Mouse (Mus musculus) forebrain, embryonic 14.5 days (tissue): Measurements from ENCODE around the gene Slc35e4. TPM values are rescaled to one million over a fixed set of nuclear protein-coding genes. Genes with fewer than 3 reads are reported as not detected.
A peak's percentile ranks its signal among the peaks of the same experiment; 100 is the strongest.

Experiments used
- ATAC-seq: fragments of 200-750 bp; cut with Nextera tagmentation; 2 replicates; pipeline ENCODE4 v1.8.0; 2017; ENCODE audit warnings: mild to moderate bottlenecking, moderate library complexity
- DNase-seq: peaks from one replicate; pipeline ENCODE4 v3.0.0-alpha.2; 2015; ENCODE audit warnings: low spot score
- H3K27ac ChIP-seq: fragments of 300-500 bp; sonication (generic); 2 replicates; pipeline ENCODE4 v1.5.1; 2014; ENCODE audit warnings: low read depth, mild to moderate bottlenecking, control low read depth, low read length, moderate library complexity
- H3K27me3 ChIP-seq: fragments of 300-500 bp; sonication (generic); replicated peaks from 2 replicates; pipeline ENCODE4 v1.6.1; 2014; ENCODE audit warnings: low read length, control low read depth, mixed read lengths; ENCODE audit not compliant: control insufficient read depth, insufficient read depth
- H3K36me3 ChIP-seq: fragments of 300-500 bp; sonication (generic); 2 replicates; pipeline ENCODE4 v1.6.1; 2014; ENCODE audit warnings: low read length, control low read depth; ENCODE audit not compliant: control insufficient read depth, insufficient read depth
- H3K4me1 ChIP-seq: fragments of 300-500 bp; sonication (generic); 2 replicates; pipeline ENCODE4 v1.6.1; 2014; ENCODE audit warnings: antibody characterized with exemption, low read length, control low read depth; ENCODE audit not compliant: control insufficient read depth, insufficient read depth
- H3K4me2 ChIP-seq: fragments of 300-500 bp; sonication (generic); 2 replicates; pipeline ENCODE4 v1.6.1; 2014; ENCODE audit warnings: mild to moderate bottlenecking, control low read depth, low read length
- H3K4me3 ChIP-seq: fragments of 300-500 bp; sonication (generic); 2 replicates; pipeline ENCODE4 v1.5.1; 2014; ENCODE audit warnings: low read depth, low read length, control low read depth
- H3K9ac ChIP-seq: fragments of 300-500 bp; sonication (generic); 2 replicates; pipeline ENCODE4 v1.6.1; 2014; ENCODE audit warnings: mild to moderate bottlenecking, low read length, control low read depth, moderate library complexity
- H3K9me3 ChIP-seq: fragments of 300-500 bp; sonication (generic); replicated peaks from 2 replicates; pipeline ENCODE4 v1.6.1; 2016; ENCODE audit warnings: low read length, control low read depth, mixed read lengths; ENCODE audit not compliant: control insufficient read depth
- WGBS: fragments of 180-500 bp; shearing (Covaris S2); extraction: QIAGEN DNeasy Blood & Tissue Kit; methylation state at CpG from one replicate; pipeline ENCODE4 v1.1.7; 2014; 5-methylcytosine and 5-hydroxymethylcytosine counted together
- polyA plus RNA-seq: library from polyadenylated mRNA; unstranded; fragments of >200 nt; fragmentation: Nextera tagmentation; extraction: Ambion mirVana; gene quantifications from 2 replicates; pipeline ENCODE4 v1.2.1, GENCODE M21; 2014

Gene Slc35e4
- polyA plus RNA-seq, 1 experiment from 2014 or later, result 8.0 TPM

DNA sequence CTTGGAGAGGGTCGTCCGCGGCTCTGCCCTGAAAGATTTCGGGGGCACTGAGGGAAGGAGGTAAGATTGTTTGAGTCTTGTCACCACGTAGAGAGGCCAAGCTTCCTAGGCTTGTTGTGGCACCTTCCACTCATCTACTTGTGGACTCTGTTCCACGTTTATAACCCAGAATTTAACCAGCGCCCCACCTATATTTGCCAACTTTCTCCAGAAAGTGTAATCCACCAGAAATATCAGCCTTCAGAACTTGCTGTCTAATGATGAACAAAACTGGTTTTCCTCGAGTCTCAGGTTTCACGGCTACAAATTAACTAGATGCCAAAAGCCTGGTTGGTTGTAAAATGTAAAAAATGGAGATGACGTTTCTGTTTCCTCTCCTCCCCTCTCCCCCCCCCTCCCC lies 19.0 kb downstream of the Slc35e4 start:
- H3K4me2 ChIP-seq, result peak overlapping the region; percentile 63
- H3K9me3 ChIP-seq, result no peaks in the 10 kb centered on the region
- DNase-seq (peak; percentile 36), ATAC-seq (no peak)
- peak overlapping the region; percentile 79 for H3K27ac ChIP-seq
- H3K4me1 ChIP-seq, result peaks cover 3% of the 10 kb centered on the region; the same call in 1 of the 2 replicates
- WGBS, result 3% methylated on average over 10 of the region's 10 CpGs
- H3K36me3 ChIP-seq, result peaks cover 21% of the 10 kb centered on the region
- peak overlapping the region; percentile 62 for H3K9ac ChIP-seq
- no peaks in the 10 kb centered on the region for H3K27me3 ChIP-seq
- H3K4me3 ChIP-seq, result peak overlapping the region; percentile 39

DNA sequence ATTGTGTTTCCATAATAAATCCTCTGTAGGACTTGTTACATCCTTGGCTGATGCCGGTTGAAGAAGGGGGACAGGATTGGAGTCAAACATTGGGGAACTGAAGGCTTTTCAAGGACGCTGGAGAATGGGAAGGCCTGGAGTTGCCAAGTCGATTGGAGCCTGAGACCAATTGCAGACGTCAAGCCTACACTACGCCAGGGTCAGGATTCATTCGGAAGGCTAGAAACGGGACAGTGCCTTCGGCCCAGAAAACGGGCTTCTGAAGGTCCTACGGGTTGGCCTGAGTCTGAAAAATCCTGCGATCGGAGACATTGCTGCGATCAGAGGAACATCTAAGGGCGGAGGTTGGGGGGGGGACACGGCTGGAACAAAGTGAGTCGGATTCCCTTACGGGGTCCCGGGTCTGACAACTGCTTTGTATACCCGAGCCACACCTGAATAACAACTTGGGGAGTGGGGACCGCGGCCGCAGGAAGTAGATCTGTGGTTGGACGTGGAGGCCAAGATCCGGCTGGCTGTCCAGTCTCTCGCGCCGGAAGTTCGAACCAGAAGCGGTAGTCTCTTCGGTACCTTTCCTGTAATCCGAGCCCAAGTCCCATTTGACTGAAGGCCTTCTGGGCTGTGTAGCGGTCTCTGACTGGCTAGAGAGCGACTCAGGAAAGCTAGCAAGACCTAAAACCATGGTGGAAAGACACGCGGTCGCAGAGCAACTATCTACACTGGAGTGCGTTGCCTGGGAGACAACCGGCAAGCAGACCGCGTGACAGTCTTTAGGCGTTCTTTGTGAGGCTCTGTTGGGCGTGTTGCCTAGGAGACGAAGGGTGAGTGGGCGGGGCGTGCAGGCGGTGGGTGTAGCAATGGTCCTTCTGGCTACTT lies 19.8 kb downstream of the Slc35e4 start, which contains the start of the genes 4921536K21Rik and Dusp18:
TSS of gene 4921536K21Rik (minus strand) at position 693 of the 876 bp plus-strand sequence.
TSS of gene Dusp18 (plus strand) at position 835 of the 876 bp plus-strand sequence.
- Histone ChIP-seq H3K9me3 (no peaks in the 10 kb centered on the region), H3K4me3 (peak within 1 kb of the TSS; percentile 39), H3K9ac (peak within 1 kb of the TSS; percentile 62), H3K27ac (peak within 1 kb of the TSS; percentile 79), H3K27me3 (no peaks in the 10 kb centered on the region), H3K4me2 (peak within 1 kb of the TSS; percentile 63), H3K36me3 (peaks cover 21% of the 10 kb centered on the region), H3K4me1 (peaks cover 3% of the 10 kb centered on the region; the same call in 1 of the 2 replicates)
- ATAC-seq (peak; percentile 100), DNase-seq (peak; percentile 98)
- WGBS, result 2% methylated on average over 46 of the region's 46 CpGs

DNA sequence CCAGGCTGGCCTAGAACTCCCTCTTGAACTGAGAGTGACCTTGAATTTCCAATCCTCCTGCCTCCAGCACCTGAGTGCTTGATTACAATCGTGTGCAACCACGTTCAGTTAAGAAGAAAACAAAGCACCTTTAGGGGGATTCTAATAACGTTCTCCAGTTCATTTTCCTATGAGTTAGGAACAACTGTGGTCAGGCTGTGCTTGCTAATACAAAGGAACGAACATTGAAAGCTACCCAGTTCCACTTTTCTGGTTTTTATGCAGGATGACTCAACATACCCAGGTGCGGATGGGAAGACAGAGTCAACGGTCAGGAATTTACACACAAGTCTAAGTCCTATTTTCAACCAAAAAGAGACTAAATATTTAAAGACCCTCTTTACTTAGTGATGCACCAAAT lies 20.5 kb downstream of the Slc35e4 start:
- ATAC-seq, result no peak
- no peak overlapping the region; the same call in 1 of the 2 replicates for H3K4me3 ChIP-seq
- WGBS, result 80% methylated on average over 6 of the region's 6 CpGs

DNA sequence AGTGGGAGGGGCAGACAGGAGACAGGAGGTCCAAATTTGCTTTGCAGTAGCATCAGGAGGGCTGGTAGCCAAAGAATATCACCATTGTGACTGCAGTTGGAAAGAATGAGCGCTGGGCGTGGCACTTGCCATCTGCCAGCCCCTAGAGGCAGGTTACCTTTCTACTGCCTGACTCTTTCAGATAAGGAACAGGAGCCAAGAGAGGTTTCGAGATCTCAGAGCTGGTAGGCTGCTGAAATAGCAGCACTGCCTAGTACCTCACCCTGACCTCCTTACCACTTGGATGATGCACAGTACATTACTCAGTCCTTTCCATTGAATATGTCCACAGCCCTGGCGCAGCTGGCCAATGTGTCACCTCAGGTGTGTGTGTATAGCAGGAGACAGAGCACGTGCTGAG lies 27.1 kb downstream of the Slc35e4 start:
- DNase-seq, result no peak
- Histone ChIP-seq H3K27me3 (no peaks in the 10 kb centered on the region), H3K36me3 (no peaks in the 10 kb centered on the region), H3K27ac (no peak overlapping the region), H3K4me2 (no peak overlapping the region), H3K9me3 (no peaks in the 10 kb centered on the region), H3K4me3 (no peak overlapping the region), H3K4me1 (no peaks in the 10 kb centered on the region), H3K9ac (no peak overlapping the region)
- ATAC-seq, result no peak
- 76% methylated on average over 5 of the region's 5 CpGs for WGBS

More for the DNA sequence above, 20.5 kb downstream of the Slc35e4 start:
- H3K27ac ChIP-seq, result no peak overlapping the region
- peaks cover 3% of the 10 kb centered on the region; the same call in 1 of the 2 replicates for H3K4me1 ChIP-seq
- peak overlapping the region; percentile 63 for H3K4me2 ChIP-seq
- H3K27me3 ChIP-seq, result no peaks in the 10 kb centered on the region
- DNase-seq, result no peak
- no peak overlapping the region; the same call in 1 of the 2 replicates for H3K9ac ChIP-seq
- H3K9me3 ChIP-seq, result no peaks in the 10 kb centered on the region
- peaks cover 21% of the 10 kb centered on the region for H3K36me3 ChIP-seq

DNA sequence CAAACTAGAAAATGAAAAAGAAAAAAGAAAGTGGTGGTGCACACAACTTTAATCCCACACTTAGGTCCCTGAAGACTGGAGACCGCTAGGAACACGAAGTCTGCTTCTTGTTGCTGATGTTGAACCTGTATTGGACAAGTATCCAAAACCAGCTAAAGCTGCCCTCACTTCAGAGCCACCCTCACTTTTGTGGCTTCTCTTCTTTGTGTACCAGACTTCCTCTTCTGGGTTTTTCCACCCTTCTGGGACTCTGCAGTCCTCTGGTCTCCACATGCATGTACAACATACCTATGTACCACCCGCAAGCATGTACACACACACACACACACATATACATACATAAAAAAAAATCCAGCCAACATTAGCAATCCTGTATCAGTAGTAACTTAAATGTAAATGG lies 30.8 kb downstream of the Slc35e4 start:
- no peak overlapping the region for H3K4me2 ChIP-seq
- WGBS, result 83% methylated on average over 3 of the region's 3 CpGs

DNA sequence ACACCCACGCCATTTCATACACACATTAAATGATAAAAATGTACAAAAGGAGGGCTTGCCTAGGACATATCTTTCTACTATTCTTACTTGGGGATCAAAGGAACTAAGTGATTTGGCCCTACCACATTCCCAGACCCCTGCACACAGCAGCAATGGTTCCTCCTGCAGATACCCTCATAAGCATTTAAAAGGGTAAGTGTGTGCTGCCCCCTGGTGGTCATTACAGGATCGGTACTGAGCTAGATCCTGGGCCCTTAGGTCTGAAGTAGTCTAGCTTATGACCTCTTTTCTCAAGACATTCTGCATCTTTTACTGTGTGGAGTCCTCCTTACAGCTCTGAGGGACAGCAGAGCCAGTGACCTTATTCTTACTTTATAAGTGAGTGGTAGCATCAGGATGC lies 34.6 kb downstream of the Slc35e4 start:
- Histone ChIP-seq H3K4me1 (no peaks in the 10 kb centered on the region), H3K4me2 (no peak overlapping the region), H3K36me3 (no peaks in the 10 kb centered on the region), H3K27me3 (no peaks in the 10 kb centered on the region), H3K4me3 (no peak overlapping the region), H3K9me3 (no peaks in the 10 kb centered on the region), H3K9ac (no peak overlapping the region), H3K27ac (no peak overlapping the region)
- 0 out of 2 replicates have a peak, but pooled peaks have one; percentile 63 for ATAC-seq
- peak; percentile 82 for DNase-seq
- 32% methylated on average over 2 of the region's 2 CpGs for WGBS

More for the DNA sequence above, 30.8 kb downstream of the Slc35e4 start:
- no peak overlapping the region for H3K27ac ChIP-seq
- H3K4me1 ChIP-seq, result no peaks in the 10 kb centered on the region
- no peaks in the 10 kb centered on the region for H3K9me3 ChIP-seq
- DNase-seq, result no peak
- H3K27me3 ChIP-seq, result no peaks in the 10 kb centered on the region
- no peak overlapping the region for H3K9ac ChIP-seq
- H3K36me3 ChIP-seq, result no peaks in the 10 kb centered on the region
- no peak for ATAC-seq
- no peak overlapping the region for H3K4me3 ChIP-seq

DNA sequence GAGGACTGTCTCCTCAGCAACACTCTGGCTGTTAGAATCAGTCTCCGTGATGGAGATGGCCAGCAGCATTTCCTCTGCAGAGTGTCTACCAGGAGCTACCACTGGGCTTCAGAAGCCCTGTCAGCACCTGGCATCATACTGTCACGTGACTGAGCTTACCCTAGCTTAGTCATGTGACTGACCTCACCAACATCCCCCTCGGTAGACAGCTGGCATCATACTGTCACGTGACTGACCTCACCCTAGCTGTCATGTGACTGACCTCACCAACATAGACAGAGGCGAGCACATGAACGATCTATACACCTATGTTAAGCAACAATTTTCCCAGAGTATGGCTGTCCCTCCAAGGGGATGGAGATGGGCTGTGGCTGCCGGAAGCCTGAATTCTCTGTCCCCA lies 35.8 kb downstream of the Slc35e4 start:
- ATAC-seq (no peak), DNase-seq (no peak)
- WGBS, result 76% methylated on average over 7 of the region's 7 CpGs
- H3K4me1 ChIP-seq, result no peaks in the 10 kb centered on the region
- no peaks in the 10 kb centered on the region for H3K9me3 ChIP-seq
- no peaks in the 10 kb centered on the region for H3K27me3 ChIP-seq
- H3K4me2 ChIP-seq, result no peak overlapping the region
- no peak overlapping the region for H3K9ac ChIP-seq
- H3K27ac ChIP-seq, result no peak overlapping the region
- H3K4me3 ChIP-seq, result no peak overlapping the region
- H3K36me3 ChIP-seq, result no peaks in the 10 kb centered on the region

DNA sequence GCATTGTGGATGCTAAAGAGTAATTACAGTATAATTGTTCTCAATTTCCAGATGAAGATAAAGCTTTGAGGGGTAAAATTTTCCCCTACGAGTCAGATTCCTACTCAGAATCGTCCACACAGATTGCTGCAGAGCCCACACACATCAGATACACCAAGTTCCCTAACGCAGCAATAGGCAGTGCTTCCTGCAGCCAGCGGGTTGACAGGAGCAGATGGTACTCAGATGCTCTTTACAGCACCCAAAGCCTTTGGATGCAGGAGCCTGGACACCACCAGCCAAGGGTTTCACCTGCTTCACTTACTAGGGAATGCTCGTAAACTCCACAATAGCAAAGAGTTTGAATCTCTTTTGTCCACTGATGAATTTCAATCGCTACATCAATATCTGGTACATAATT lies 38.0 kb downstream of the Slc35e4 start:
- Histone ChIP-seq H3K36me3 (no peaks in the 10 kb centered on the region), H3K9me3 (no peaks in the 10 kb centered on the region), H3K27ac (no peak overlapping the region), H3K4me1 (no peaks in the 10 kb centered on the region), H3K27me3 (no peaks in the 10 kb centered on the region), H3K4me2 (no peak overlapping the region), H3K9ac (no peak overlapping the region), H3K4me3 (no peak overlapping the region)
- DNase-seq, result no peak
- ATAC-seq, result no peak
- WGBS, result 80% methylated on average over 6 of the region's 6 CpGs

DNA sequence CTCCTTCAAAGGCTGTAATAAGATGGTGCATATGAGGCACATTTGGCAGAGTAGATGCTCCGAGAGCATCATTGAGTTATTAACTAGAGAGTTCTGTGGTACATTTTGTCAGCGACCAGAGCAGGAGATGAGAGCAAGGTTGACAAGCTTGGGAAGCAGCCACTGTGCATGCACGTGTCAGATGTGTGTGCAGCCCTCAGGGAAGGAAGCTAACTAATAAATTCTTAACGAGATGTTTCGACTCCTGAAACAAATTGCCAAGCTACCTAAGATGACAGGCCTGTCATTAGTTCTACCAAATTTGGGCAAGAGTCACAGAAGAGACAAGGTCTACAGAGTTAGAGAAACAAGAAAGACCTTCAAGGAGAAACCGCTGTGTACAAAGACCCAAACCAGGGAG lies 50.1 kb downstream of the Slc35e4 start:
- Histone ChIP-seq H3K4me2 (peak overlapping the region; percentile 72), H3K27me3 (0 out of 2 replicates have a peak, but pooled peaks cover 3% of the 10 kb centered on the region), H3K4me1 (peaks cover 7% of the 10 kb centered on the region), H3K9ac (peak overlapping the region; percentile 64; the same call in 1 of the 2 replicates), H3K4me3 (peak overlapping the region; percentile 43), H3K9me3 (no peaks in the 10 kb centered on the region), H3K36me3 (no peaks in the 10 kb centered on the region), H3K27ac (no peak overlapping the region)
- 32% methylated on average over 6 of the region's 6 CpGs for WGBS
- ATAC-seq, result peak; percentile 13; the same call in 1 of the 2 replicates
- peak; percentile 7 for DNase-seq
